Mouse (Mus musculus) CH12.LX (cell line): ENCODE results near the gene Ubxn10. TPM values are rescaled to one million over a fixed set of nuclear protein-coding genes. Genes with fewer than 3 reads are reported as not detected.

Source experiments
- DNase-seq: peaks from one replicate; pipeline ENCODE4 v3.0.0-alpha.2; 2013; ENCODE audit errors: extremely low read depth
- H3K27ac ChIP-seq: 2 replicates; pipeline ENCODE4 v1.5.1; 2012; ENCODE audit warnings: low read depth, mild to moderate bottlenecking, control low read depth, moderate library complexity; ENCODE audit not compliant: insufficient read depth
- H3K27me3 ChIP-seq: replicated peaks from 2 replicates; pipeline ENCODE3; 2012; ENCODE audit warnings: inconsistent platforms
- H3K36me3 ChIP-seq, 2 experiments: replicated peaks in 1 of 2; 2 replicates each; pipeline versions ENCODE3 to v1.6.1; 2012; ENCODE audit warnings: inconsistent platforms in 1 of 2, low read length in 1 of 2, mild to moderate bottlenecking in 1 of 2, mixed read lengths in 1 of 2, moderate library complexity in 1 of 2; ENCODE audit not compliant: control insufficient read depth in 1 of 2, insufficient read depth in 1 of 2
- H3K4me1 ChIP-seq, 2 experiments: 2 replicates each; pipeline ENCODE4 v1.6.1; 2012; ENCODE audit warnings: inconsistent platforms in 1 of 2, moderate library complexity in 1 of 2; ENCODE audit not compliant: insufficient read depth in 2 of 2, control insufficient read depth in 1 of 2
- H3K4me2 ChIP-seq: 2 replicates; pipeline ENCODE4 v1.6.1; 2012; ENCODE audit warnings: low read depth, mild to moderate bottlenecking, control low read depth; ENCODE audit not compliant: poor library complexity, insufficient read depth, severe bottlenecking
- H3K4me3 ChIP-seq, 3 experiments: fragments of 150-350 bp in 1 of 3; sonication (generic) in 1 of 3; replicated peaks in 1 of 3; 2 replicates each; pipeline versions ENCODE3 to v1.5.1; 2011 to 2012; ENCODE audit warnings: low read depth in 2 of 3, low read length in 2 of 3, mild to moderate bottlenecking in 2 of 3, moderate library complexity in 2 of 3, control low read depth in 1 of 3, improper control_type of control experiment in 1 of 3, inconsistent platforms in 1 of 3, mixed read lengths in 1 of 3; ENCODE audit not compliant: poor library complexity in 1 of 3
- H3K79me2 ChIP-seq: replicated peaks from 2 replicates; pipeline ENCODE4 v1.6.1; 2012; ENCODE audit warnings: mild to moderate bottlenecking, moderate library complexity; ENCODE audit not compliant: control insufficient read depth, poor library complexity, insufficient read depth, severe bottlenecking; ENCODE audit errors: extremely low read depth
- H3K9ac ChIP-seq: 2 replicates; pipeline ENCODE4 v1.6.1; 2012; ENCODE audit warnings: low read depth, mild to moderate bottlenecking, control low read depth, moderate library complexity; ENCODE audit not compliant: insufficient read depth
- H3K9me3 ChIP-seq: replicated peaks from 2 replicates; pipeline ENCODE3; 2012; ENCODE audit warnings: low read length, inconsistent platforms, mixed read lengths
- BHLHE40 ChIP-seq: IDR thresholded peaks from 2 replicates; pipeline ENCODE4 v1.6.1; 2011; ENCODE audit warnings: mild to moderate bottlenecking, low read depth, low read length, improper control_type of control experiment
- ELF1 ChIP-seq: IDR thresholded peaks from 2 replicates; pipeline ENCODE4 v1.6.1; 2014; ENCODE audit warnings: low read depth, mild to moderate bottlenecking, inconsistent platforms, low read length, improper control_type of control experiment
- ETS1 ChIP-seq: conservative IDR thresholded peaks from 2 replicates; pipeline ENCODE4 v1.6.1; 2012; ENCODE audit warnings: low read depth, mild to moderate bottlenecking, inconsistent platforms, low read length, improper control_type of control experiment, moderate library complexity
- IRF4 ChIP-seq: IDR thresholded peaks from 2 replicates; pipeline ENCODE4 v1.6.1; 2014; ENCODE audit warnings: low read depth, mild to moderate bottlenecking, inconsistent platforms, low read length, improper control_type of control experiment
- JUN ChIP-seq: IDR thresholded peaks from 2 replicates; pipeline ENCODE4 v1.6.1; 2011; ENCODE audit warnings: low read depth, mild to moderate bottlenecking, low read length, improper control_type of control experiment, moderate library complexity; ENCODE audit not compliant: insufficient read depth
- JUND ChIP-seq: conservative IDR thresholded peaks from 2 replicates; pipeline ENCODE4 v1.6.1; 2011; ENCODE audit warnings: low read depth, low read length, improper control_type of control experiment
- KAT2A ChIP-seq: IDR thresholded peaks from 2 replicates; pipeline ENCODE4 v1.6.1; 2012; ENCODE audit warnings: low read length, improper control_type of control experiment, inconsistent platforms; ENCODE audit not compliant: insufficient replicate concordance
- MAFK ChIP-seq: IDR thresholded peaks from 2 replicates; pipeline ENCODE4 v1.6.1; 2011; ENCODE audit warnings: low read length, improper control_type of control experiment; ENCODE audit not compliant: insufficient replicate concordance
- MAZ ChIP-seq: IDR thresholded peaks from 2 replicates; pipeline ENCODE4 v1.6.1; 2012; ENCODE audit warnings: low read depth, mild to moderate bottlenecking, inconsistent platforms, low read length, improper control_type of control experiment, moderate library complexity
- MEF2A ChIP-seq: IDR thresholded peaks from 2 replicates; pipeline ENCODE4 v1.6.1; 2014; ENCODE audit warnings: low read depth, mild to moderate bottlenecking, inconsistent platforms, low read length, improper control_type of control experiment, borderline replicate concordance
- MXI1 ChIP-seq: IDR thresholded peaks from 2 replicates; pipeline ENCODE4 v1.6.1; 2011; ENCODE audit warnings: mild to moderate bottlenecking, low read depth, low read length, improper control_type of control experiment
- MYC ChIP-seq: IDR thresholded peaks from 2 replicates; pipeline ENCODE4 v1.6.1; 2011; ENCODE audit warnings: low read depth, mild to moderate bottlenecking, improper control_type of control experiment, low read length
- NELFE ChIP-seq: IDR thresholded peaks from 2 replicates; pipeline ENCODE4 v1.6.1; 2011; ENCODE audit warnings: low read depth, low read length, improper control_type of control experiment
- NRF1 ChIP-seq: IDR thresholded peaks from 2 replicates; pipeline ENCODE4 v1.6.1; 2014; ENCODE audit warnings: low read depth, mild to moderate bottlenecking, inconsistent platforms, low read length, improper control_type of control experiment, moderate library complexity
- PAX5 ChIP-seq: IDR thresholded peaks from 2 replicates; pipeline ENCODE4 v1.6.1; 2012; ENCODE audit warnings: low read length, inconsistent platforms, mixed read lengths
- POLR2AphosphoS2 ChIP-seq: IDR thresholded peaks from 2 replicates; pipeline ENCODE4 v1.6.1; 2011; ENCODE audit warnings: low read depth, low read length, improper control_type of control experiment
- RCOR1 ChIP-seq: conservative IDR thresholded peaks from 2 replicates; pipeline ENCODE4 v1.6.1; 2012; ENCODE audit warnings: low read depth, mild to moderate bottlenecking, inconsistent platforms, low read length, improper control_type of control experiment
- SIN3A ChIP-seq: IDR thresholded peaks from 2 replicates; pipeline ENCODE4 v1.6.1; 2012; ENCODE audit warnings: low read length, improper control_type of control experiment, inconsistent platforms
- SMC3 ChIP-seq: IDR thresholded peaks from 2 replicates; pipeline ENCODE4 v1.6.1; 2011; ENCODE audit warnings: low read depth, low read length, improper control_type of control experiment
- TBP ChIP-seq: conservative IDR thresholded peaks from 2 replicates; pipeline ENCODE4 v1.6.1; 2011; ENCODE audit warnings: low read depth, low read length, improper control_type of control experiment
- TCF12 ChIP-seq: IDR thresholded peaks from 2 replicates; pipeline ENCODE4 v1.6.1; 2014; ENCODE audit warnings: low read depth, mild to moderate bottlenecking, inconsistent platforms, low read length, improper control_type of control experiment
- UBTF ChIP-seq: IDR thresholded peaks from 2 replicates; pipeline ENCODE4 v1.6.1; 2012; ENCODE audit warnings: low read depth, mild to moderate bottlenecking, inconsistent platforms, low read length, improper control_type of control experiment, moderate library complexity
- ZKSCAN1 ChIP-seq: IDR thresholded peaks from 2 replicates; pipeline ENCODE4 v1.6.1; 2012; ENCODE audit warnings: low read depth, inconsistent platforms, low read length, improper control_type of control experiment, borderline replicate concordance
- ZNF384 ChIP-seq: IDR thresholded peaks from 2 replicates; pipeline ENCODE4 v1.6.1; 2012; ENCODE audit warnings: low read depth, low read length, improper control_type of control experiment, inconsistent platforms
- dilution Hi-C: fragments of 300-500 bp; cut with MboI; formaldehyde crosslinking; loops from 2 replicates; pipeline ENCODE4 v1.14.3; 2020; ENCODE audit warnings: low sequenced_read_pairs; ENCODE audit not compliant: extremely low pct_unique_long_range_greater_than_20kb, extremely low pct_ligation_motif_present
- in situ Hi-C: fragments of 300-500 bp; cut with MboI; formaldehyde crosslinking; loops from 3 replicates; pipeline ENCODE4 v1.14.3; 2019; ENCODE audit warnings: low sequenced_read_pairs, low pct_ligation_motif_present, low pct_unique_long_range_greater_than_20kb, mixed read lengths
- polyA plus RNA-seq: library from polyadenylated mRNA; unstranded; fragments of >175 nt; gene quantifications from 2 replicates; pipeline ENCODE4 v1.2.1, GENCODE M21; 2012; ENCODE audit warnings: low read depth; ENCODE audit not compliant: insufficient read length
- total RNA-seq, 2 experiments: library from RNA; depleted of rRNA; stranded (reverse); fragments of 300-350 nt in 1 of 2; fragments of >200 nt in 1 of 2; gene quantifications; 2 replicates each; pipeline ENCODE4 v1.2.3; 2012 to 2014

The Ubxn10 gene
- total and polyA plus RNA-seq, 3 experiments: not detected

GRCm38 (mm10) chr4:138672160-138672559, 64.8 kb downstream of the Ubxn10 start:
- H3K27ac ChIP-seq: no peak overlapping the region
- H3K4me3 ChIP-seq: no peak overlapping the region
- no peaks in the 10 kb centered on the region for H3K4me1 ChIP-seq
- no peaks in the 10 kb centered on the region for H3K9me3 ChIP-seq
- no peak for TF ChIP-seq JUN
- TF ChIP-seq PAX5: no peak
- TF ChIP-seq TBP: no peak
- no peak for TF ChIP-seq RCOR1
- no peak for TF ChIP-seq JUND
- no peak for TF ChIP-seq SIN3A
- TF ChIP-seq POLR2AphosphoS2: no peak
- no peak for TF ChIP-seq TCF12
- no peak for TF ChIP-seq MAFK
- TF ChIP-seq ETS1: no peak
- TF ChIP-seq MEF2A: no peak
- TF ChIP-seq NRF1: no peak
- no peaks in the 10 kb centered on the region for H3K79me2 ChIP-seq
- no peak for DNase-seq
- no peak overlapping the region for H3K4me2 ChIP-seq
- in situ Hi-C loops (no loop called here), dilution Hi-C loops (no loop called here)
- H3K27me3 ChIP-seq: peaks cover 90% of the 10 kb centered on the region
- H3K9ac ChIP-seq: no peak overlapping the region
- H3K36me3 ChIP-seq: no peaks in the 10 kb centered on the region

- in situ Hi-C loops: no loop called here
- dilution Hi-C loops: no loop called here
- H3K79me2 ChIP-seq: no peaks in the 10 kb centered on the region
- H3K27me3 ChIP-seq: peaks cover 93% of the 10 kb centered on the region
- no peak overlapping the region for H3K4me3 ChIP-seq
- no peaks in the 10 kb centered on the region for H3K9me3 ChIP-seq
- TF ChIP-seq BHLHE40 (no peak), ETS1 (no peak)
- TF ChIP-seq, all 38 proteins: peak for 0
- no peak for DNase-seq
- no peak overlapping the region for H3K27ac ChIP-seq
- no peaks in the 10 kb centered on the region for H3K4me1 ChIP-seq
- no peak overlapping the region for H3K9ac ChIP-seq
- no peak overlapping the region for H3K4me2 ChIP-seq
- no peaks in the 10 kb centered on the region for H3K36me3 ChIP-seq
Measured at GRCm38 (mm10) chr4:138670093-138670889, 66.7 kb downstream of the Ubxn10 start.

DNA sequence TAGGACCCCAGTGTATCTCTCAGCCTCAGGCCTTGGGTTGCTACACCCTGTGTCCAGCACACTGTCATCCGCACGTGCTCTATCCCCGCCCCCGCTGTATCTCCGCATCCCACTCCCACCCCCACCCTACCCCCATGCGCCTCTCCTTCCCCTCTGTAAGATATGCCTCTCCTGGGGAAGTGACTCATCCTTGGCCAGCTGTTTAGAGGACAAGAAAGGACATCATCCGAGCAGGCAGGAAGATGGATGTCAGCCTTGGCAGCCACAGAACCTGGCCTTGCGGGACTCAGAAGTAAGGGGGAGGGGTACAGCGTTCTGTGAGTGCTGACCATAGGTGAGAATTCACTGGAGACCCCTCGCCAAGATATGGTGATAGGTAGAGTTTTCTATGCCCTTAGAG, 70.4 kb downstream of the Ubxn10 start:
- in situ Hi-C loops: no loop called here
- Histone ChIP-seq H3K9me3 (peaks cover 6% of the 10 kb centered on the region), H3K9ac (no peak overlapping the region), H3K27me3 (peaks cover 81% of the 10 kb centered on the region), H3K4me1 (no peaks in the 10 kb centered on the region), H3K4me3 (no peak overlapping the region), H3K36me3 (no peaks in the 10 kb centered on the region), H3K79me2 (no peaks in the 10 kb centered on the region), H3K27ac (no peak overlapping the region), H3K4me2 (no peak overlapping the region)
- no peak for DNase-seq
- dilution Hi-C loops: no loop called here
- TF ChIP-seq ELF1: no peak
- TF ChIP-seq SMC3: no peak
- no peak for TF ChIP-seq ZNF384
- TF ChIP-seq MYC: no peak
- TF ChIP-seq MEF2A: no peak
- TF ChIP-seq NELFE: no peak
- TF ChIP-seq MAZ: no peak
- no peak for TF ChIP-seq MXI1
- no peak for TF ChIP-seq UBTF
- no peak for TF ChIP-seq ZKSCAN1
- TF ChIP-seq ETS1: no peak
- no peak for TF ChIP-seq TBP
- TF ChIP-seq KAT2A: no peak
- TF ChIP-seq NRF1: no peak
- no peak for TF ChIP-seq IRF4
- no peak for TF ChIP-seq TCF12
